Mouse (Mus musculus): ENCODE data around the gene Alyref.

Alyref gene

GRCm38 (mm10) chr11:120545964-120546363 is 52.2 kb downstream of the Alyref start:
- DNase-seq (ENCODE audit: low read depth, low spot score) = no peak

GRCm38 (mm10) chr11:120542376-120542775 is 55.8 kb downstream of the Alyref start:
- DNase-seq (ENCODE audit: low read depth, low spot score) = no peak

Measured in retina, postnatal 7 days (tissue).